Mouse (Mus musculus) liver, embryonic 14.5 days (tissue): ENCODE results near the gene Slc25a35. TPM values are rescaled to one million over a fixed set of nuclear protein-coding genes. Genes with fewer than 3 reads are reported as not detected.
A peak's percentile ranks its signal among the peaks of the same experiment; 100 is the strongest.
"Not testable (repeated sequence)": the region's sequence is repeated elsewhere in the genome, so short reads cannot be mapped to it uniquely, and the experiment has no call there.

Experiments used
- ATAC-seq: fragments of 200-750 bp; cut with Nextera tagmentation; 2 replicates; pipeline ENCODE4 v1.8.0; 2017; ENCODE audit warnings: moderate number of reproducible peaks, mild to moderate bottlenecking, moderate library complexity; ENCODE audit not compliant: insufficient read depth
- DNase-seq, 3 experiments: peaks; one replicate each; pipeline ENCODE4 v3.0.0-alpha.2; 2012 to 2013; ENCODE audit warnings: low read depth in 3 of 3, low spot score in 3 of 3
- H3K27ac ChIP-seq: fragments of 300-500 bp; sonication (generic); 2 replicates; pipeline ENCODE4 v1.5.1; 2014; ENCODE audit warnings: moderate library complexity, mild to moderate bottlenecking, control low read depth, inconsistent platforms
- H3K27me3 ChIP-seq: fragments of 300-500 bp; sonication (generic); 2 replicates; pipeline ENCODE4 v1.6.1; 2014; ENCODE audit warnings: mild to moderate bottlenecking, low read length, moderate library complexity; ENCODE audit not compliant: control insufficient read depth, insufficient read depth
- H3K36me3 ChIP-seq: fragments of 300-500 bp; sonication (generic); replicated peaks from 2 replicates; pipeline ENCODE4 v1.6.1; 2014; ENCODE audit warnings: low read depth; ENCODE audit not compliant: control insufficient read depth, insufficient read depth
- H3K4me1 ChIP-seq, 2 experiments: fragments of 200-500 bp in 1 of 2; fragments of 300-500 bp in 1 of 2; sonication (generic) in 1 of 2; replicated peaks; 2 replicates each; pipeline ENCODE4 v1.6.1; 2012 to 2014; ENCODE audit warnings: antibody characterized with exemption in 1 of 2, inconsistent platforms in 1 of 2, low read length in 1 of 2; ENCODE audit not compliant: control insufficient read depth in 2 of 2, insufficient read depth in 2 of 2
- H3K4me2 ChIP-seq: fragments of 300-500 bp; sonication (generic); 2 replicates; pipeline ENCODE4 v1.6.1; 2014; ENCODE audit warnings: low read depth, mild to moderate bottlenecking, control low read depth, moderate library complexity
- H3K4me3 ChIP-seq, 2 experiments: fragments of 200-500 bp in 1 of 2; fragments of 300-500 bp in 1 of 2; sonication (generic) in 1 of 2; 2 replicates each; pipeline ENCODE4 v1.5.1; 2012 to 2014; ENCODE audit warnings: low read depth in 2 of 2, low read length in 2 of 2, mild to moderate bottlenecking in 2 of 2, control low read depth in 1 of 2, inconsistent platforms in 1 of 2, moderate library complexity in 1 of 2; ENCODE audit not compliant: insufficient read depth in 1 of 2
- H3K9ac ChIP-seq: fragments of 300-500 bp; sonication (generic); replicated peaks from 2 replicates; pipeline ENCODE4 v1.6.1; 2014; ENCODE audit warnings: mild to moderate bottlenecking, control low read depth, moderate library complexity
- H3K9me3 ChIP-seq: fragments of 300-500 bp; sonication (generic); 2 replicates; pipeline ENCODE4 v1.6.1; 2016; ENCODE audit warnings: low read length, mixed read lengths; ENCODE audit not compliant: control insufficient read depth
- CTCF ChIP-seq: IDR thresholded peaks from 2 replicates; pipeline ENCODE4 v1.5.1; 2016; ENCODE audit warnings: antibody characterized with exemption, low read depth, control low read depth
- EP300 ChIP-seq: IDR thresholded peaks from 2 replicates; pipeline ENCODE4 v1.6.1; 2016; ENCODE audit warnings: antibody characterized with exemption, low read depth
- WGBS: fragments of 180-500 bp; shearing (Covaris S2); extraction: QIAGEN DNeasy Blood & Tissue Kit; methylation state at CpG from one replicate; pipeline ENCODE4 v1.1.7; 2014; ENCODE audit not compliant: insufficient replicate concordance; 5-methylcytosine and 5-hydroxymethylcytosine counted together
- polyA plus RNA-seq, 2 experiments: library from polyadenylated mRNA; depleted of rRNA in 1 of 2; stranded (reverse) in 1 of 2; unstranded in 1 of 2; fragments of >200 nt; fragmentation: Nextera tagmentation in 1 of 2; extraction: Ambion mirVana in 1 of 2; gene quantifications; 2 replicates each; pipeline versions ENCODE4 v1.2.1 to v1.2.3; 2012 to 2014

Gene Slc25a35
- polyA plus RNA-seq, 2 experiments, result 0.13 to 0.59 TPM

DNA sequence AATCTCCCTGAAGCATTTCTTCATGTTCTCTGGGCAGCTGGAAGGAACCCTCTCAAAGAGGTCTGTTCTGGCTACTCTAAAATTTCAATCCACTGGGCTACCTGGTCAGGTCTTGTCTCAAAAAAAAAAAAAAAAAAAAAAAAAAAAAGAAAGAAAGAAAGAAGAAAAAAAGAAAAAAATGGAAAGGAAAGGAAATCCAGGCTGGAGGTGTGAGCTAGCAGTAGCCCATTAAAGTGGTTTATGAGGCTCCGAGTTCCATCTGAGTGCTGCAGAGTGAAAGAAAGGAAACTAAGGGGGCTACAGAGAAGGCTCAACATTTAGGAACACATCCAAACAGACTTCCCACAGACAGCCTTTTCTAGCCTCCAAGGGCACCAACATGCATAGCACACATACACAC is 10.0 kb upstream of the Slc25a35 start:
- DNase-seq (no peak), ATAC-seq (no peak)
- H3K4me2 ChIP-seq, result no peak overlapping the region
- no peaks in the 10 kb centered on the region; a peak in 1 of 4 replicates for H3K4me1 ChIP-seq
- WGBS, result 61% methylated on average over 1 of the region's 1 CpGs
- H3K27ac ChIP-seq, result no peak overlapping the region
- H3K9ac ChIP-seq, result no peak overlapping the region
- no peaks in the 10 kb centered on the region for H3K36me3 ChIP-seq
- H3K27me3 ChIP-seq, result peaks cover 32% of the 10 kb centered on the region
- TF ChIP-seq CTCF (no peak), EP300 (no peak)
- H3K4me3 ChIP-seq, result no peak overlapping the region
- no peaks in the 10 kb centered on the region for H3K9me3 ChIP-seq

DNA sequence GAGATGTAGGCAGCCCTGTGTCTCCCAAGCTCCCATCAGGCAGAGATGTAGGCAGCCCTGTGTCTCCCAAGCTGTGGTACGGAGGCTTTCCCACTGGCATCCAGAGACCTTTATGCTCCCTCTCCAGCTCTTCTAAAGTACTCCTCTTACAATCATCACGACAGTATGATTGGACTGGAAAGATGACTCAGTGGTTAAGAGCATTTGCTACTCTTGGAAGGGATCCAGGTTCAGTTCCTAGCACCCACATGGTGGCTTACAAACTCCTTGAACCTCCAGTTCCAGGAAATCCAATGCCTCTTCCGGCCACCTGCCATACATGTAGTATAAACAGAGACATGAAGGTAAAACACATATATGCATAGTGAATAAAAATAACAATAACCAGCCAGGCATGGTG is 6.3 kb upstream of the Slc25a35 start:
- WGBS, result 60% methylated on average over 3 of the region's 3 CpGs
- TF ChIP-seq CTCF (no peak), EP300 (no peak)
- DNase-seq (no peak), ATAC-seq (no peak)
- H3K36me3 ChIP-seq, result no peaks in the 10 kb centered on the region
- no peak overlapping the region for H3K4me2 ChIP-seq
- no peak overlapping the region for H3K27ac ChIP-seq
- H3K27me3 ChIP-seq, result peaks cover 7% of the 10 kb centered on the region
- H3K4me3 ChIP-seq, result no peak overlapping the region
- H3K4me1 ChIP-seq, result peaks cover under 1 to 1% of the 10 kb centered on the region in 2 experiments; a peak in 3 of 4 replicates
- no peak overlapping the region for H3K9ac ChIP-seq
- H3K9me3 ChIP-seq, result no peaks in the 10 kb centered on the region

DNA sequence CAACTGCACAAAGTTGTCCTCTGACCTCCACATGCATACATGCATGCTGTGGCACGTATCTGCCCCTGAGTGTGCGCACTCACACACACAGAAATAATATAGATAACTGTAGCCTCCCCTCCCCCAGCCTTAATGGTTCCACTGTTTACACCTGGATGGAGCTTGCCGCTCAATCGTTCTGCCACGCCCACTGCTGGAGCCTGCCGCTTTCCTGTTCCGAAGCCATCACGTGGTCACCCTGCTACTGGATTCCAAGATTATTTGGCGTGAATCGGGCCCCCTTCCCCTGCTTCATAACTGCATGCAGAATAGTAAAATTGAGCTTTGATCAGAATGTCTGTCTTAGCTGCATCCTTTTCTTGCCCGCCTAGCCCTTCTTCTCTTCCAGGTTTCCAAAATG is 5.8 kb upstream of the Slc25a35 start:
- not testable (repeated sequence) for H3K9ac ChIP-seq, H3K4me1 ChIP-seq, H3K4me2 ChIP-seq, DNase-seq, H3K9me3 ChIP-seq, ATAC-seq, H3K27me3 ChIP-seq, H3K4me3 ChIP-seq, H3K27ac ChIP-seq, H3K36me3 ChIP-seq
- WGBS, result 38% methylated on average over 11 of the region's 11 CpGs

DNA sequence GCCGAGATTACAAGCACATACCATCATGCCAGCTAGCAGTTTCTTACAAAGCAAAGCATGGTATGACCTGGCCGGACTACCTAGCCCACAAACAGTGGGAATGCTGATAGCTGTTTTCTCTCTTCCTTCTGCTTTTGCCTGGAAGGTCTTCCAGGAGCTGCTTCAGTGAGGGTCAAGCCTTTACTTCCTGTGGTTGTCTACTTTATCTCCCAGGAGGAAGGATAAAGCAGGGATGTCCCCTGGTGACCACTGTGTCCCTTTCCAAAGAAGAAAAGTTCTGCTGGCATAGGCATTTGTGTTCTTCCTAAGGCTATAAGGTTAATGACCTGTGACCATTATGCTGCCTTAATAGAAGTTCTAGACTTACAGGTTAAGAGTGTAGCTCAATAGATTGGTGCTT is 4.5 kb upstream of the Slc25a35 start:
- Histone ChIP-seq H3K9me3 (no peaks in the 10 kb centered on the region), H3K27ac (no peak overlapping the region), H3K36me3 (no peaks in the 10 kb centered on the region), H3K9ac (no peak overlapping the region), H3K4me2 (no peak overlapping the region), H3K4me3 (no peak overlapping the region), H3K27me3 (peaks cover 2% of the 10 kb centered on the region; the same call in 1 of the 2 replicates), H3K4me1 (peaks cover 6 to 12% of the 10 kb centered on the region in 2 experiments)
- 51% methylated on average over 2 of the region's 2 CpGs for WGBS
- TF ChIP-seq CTCF (no peak), EP300 (no peak)
- DNase-seq (no peak), ATAC-seq (no peak)

DNA sequence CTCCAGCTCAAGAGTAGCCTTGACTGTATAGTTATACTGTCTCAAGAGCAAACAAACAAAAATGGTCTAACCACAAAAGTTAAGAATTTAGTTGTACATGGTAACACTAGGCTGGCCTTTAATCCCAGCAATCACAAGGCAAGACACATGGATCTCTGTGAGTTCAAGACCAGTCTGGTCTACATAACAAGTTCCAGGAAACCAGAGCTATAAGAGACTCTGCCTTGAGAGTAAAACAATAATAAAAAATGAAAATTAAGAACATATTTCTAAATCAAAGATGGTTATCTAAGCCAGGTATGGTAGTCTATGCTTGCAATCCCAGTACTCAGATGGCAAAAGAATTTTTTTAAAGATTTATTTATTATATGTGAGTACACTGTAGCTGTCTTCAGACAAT is 2.9 kb upstream of the Slc25a35 start:
- H3K27me3 ChIP-seq, result peaks cover 2% of the 10 kb centered on the region; the same call in 1 of the 2 replicates
- DNase-seq, result no peak
- ATAC-seq, result no peak
- no peak overlapping the region for H3K27ac ChIP-seq
- H3K4me1 ChIP-seq, result peaks cover 8 to 13% of the 10 kb centered on the region in 2 experiments
- H3K4me3 ChIP-seq, result no peak overlapping the region
- H3K4me2 ChIP-seq, result no peak overlapping the region
- no peaks in the 10 kb centered on the region for H3K36me3 ChIP-seq
- no peaks in the 10 kb centered on the region for H3K9me3 ChIP-seq
- H3K9ac ChIP-seq, result no peak overlapping the region
- no peak for TF ChIP-seq EP300
- no peak for TF ChIP-seq CTCF

DNA sequence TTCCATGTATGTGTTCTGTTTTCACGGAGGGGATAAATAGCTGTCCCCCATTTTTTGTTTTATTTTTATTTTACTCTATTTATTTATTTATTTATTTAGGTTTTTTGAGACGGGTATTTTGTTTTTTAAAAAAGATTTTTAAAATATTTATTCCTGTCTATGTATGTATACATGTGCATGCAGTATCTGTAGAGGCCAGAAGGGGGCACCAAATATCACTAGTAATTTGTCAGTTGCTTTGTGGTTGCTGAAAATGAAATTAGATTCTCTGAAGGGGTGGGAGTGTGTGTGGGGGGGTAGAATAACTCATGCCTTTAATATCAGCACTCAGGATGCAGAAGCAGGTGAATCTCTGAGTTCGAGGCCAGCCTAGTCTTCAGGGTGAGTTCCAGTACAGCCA is 2.1 kb upstream of the Slc25a35 start:
- Histone ChIP-seq H3K27ac (no peak overlapping the region), H3K9ac (no peak overlapping the region), H3K36me3 (no peaks in the 10 kb centered on the region), H3K4me2 (no peak overlapping the region), H3K27me3 (peaks cover 2% of the 10 kb centered on the region; the same call in 1 of the 2 replicates), H3K4me3 (no peak overlapping the region), H3K9me3 (no peaks in the 10 kb centered on the region), H3K4me1 (peaks cover 8 to 13% of the 10 kb centered on the region in 2 experiments)
- DNase-seq, result peak; percentile 48 to 61 (median 49)
- ATAC-seq, result no peak
- TF ChIP-seq CTCF (peak; percentile 69), EP300 (no peak)
- WGBS, result 19% methylated on average over 3 of the region's 3 CpGs
